In genomic region chr4:95193473-95193872, GRCm38 (mm10) we compare ENCODE assay signal across 12 mouse cellular contexts.
A peak's percentile ranks its signal among the peaks of the same experiment; 100 is the strongest.
DNase-seq lines count a peak whose midpoint lies in the region; ATAC-seq and TF ChIP-seq lines count a peak whose summit lies in the region.
"Had no signal": no experiment of that assay in that cellular context is flagged by ENCODE, and none has a peak within 500 bp of the region (broad histone marks: within the 10 kb centered on the region; RNA-seq: fewer than 3 reads in every experiment).

No protein-coding gene starts in this region.

- no peaks in the 10 kb centered on the region for H3K9me3 ChIP-seq in heart, embryonic 13.5 days
- no peaks in the 10 kb centered on the region for H3K9me3 ChIP-seq in lung, postnatal 0 days (ENCODE audit: low read length)
- H3K9me3 ChIP-seq in liver, embryonic 13.5 days (replicated peaks) = no peaks in the 10 kb centered on the region
- H3K9me3 ChIP-seq: liver, embryonic 15.5 days; megakaryocyte, embryonic 14.5 days had no signal

- H3K9ac ChIP-seq in heart, embryonic 13.5 days = 0 out of 2 replicates have a peak overlapping the region, but pooled peaks have one; percentile 3
- no peak overlapping the region for H3K9ac ChIP-seq in lung, postnatal 0 days (replicated peaks; ENCODE audit: low read depth)
- H3K9ac ChIP-seq in liver, embryonic 13.5 days = no peak overlapping the region
- H3K9ac ChIP-seq: liver, embryonic 15.5 days had no signal

- H3K36me3 ChIP-seq in heart, embryonic 13.5 days = no peaks in the 10 kb centered on the region
- no peaks in the 10 kb centered on the region for H3K36me3 ChIP-seq in lung, postnatal 0 days (ENCODE audit: insufficient read depth, low read length)
- H3K36me3 ChIP-seq in liver, embryonic 13.5 days = no peaks in the 10 kb centered on the region
- H3K36me3 ChIP-seq: liver, embryonic 15.5 days had no signal

- H3K27me3 ChIP-seq in heart, embryonic 13.5 days (replicated peaks) = no peaks in the 10 kb centered on the region
- H3K27me3 ChIP-seq in lung, postnatal 0 days (replicated peaks; ENCODE audit: insufficient read depth, low read length) = no peaks in the 10 kb centered on the region
- H3K27me3 ChIP-seq in liver, embryonic 13.5 days = no peaks in the 10 kb centered on the region
- H3K27me3 ChIP-seq: liver, embryonic 15.5 days; megakaryocyte, embryonic 14.5 days had no signal

- no peak for ATAC-seq in heart, embryonic 13.5 days (ENCODE audit: extremely low read depth, insufficient number of reproducible peaks, low FRiP score, low TSS enrichment)
- ATAC-seq in lung, postnatal 0 days = peak; percentile 27
- peak; percentile 33; the same call in 1 of the 2 replicates for ATAC-seq in liver, embryonic 13.5 days (ENCODE audit: low read depth)
- ATAC-seq: hindbrain, embryonic 16.5 days had no signal

- TF ChIP-seq EP300 in lung, postnatal 0 days (IDR thresholded peaks at IDR 0.05) = no peak

- no peak for TF ChIP-seq CTCF in lung, postnatal 0 days (IDR thresholded peaks at IDR 0.05)

- intact Hi-C loops in heart, postnatal 25 days (cut with DNase I) = no loop called here

- H3K27ac ChIP-seq in heart, embryonic 13.5 days (replicated peaks) = peak overlapping the region; percentile 45; the same call in 1 of the 2 replicates
- H3K27ac ChIP-seq in lung, postnatal 0 days (ENCODE audit: low read length) = peak overlapping the region; percentile 47; the same call in 1 of the 2 replicates
- H3K27ac ChIP-seq in liver, embryonic 13.5 days = peak overlapping the region; percentile 65
- H3K27ac ChIP-seq: layer of hippocampus, adult 2 months; liver, embryonic 15.5 days had no signal

- H3K4me2 ChIP-seq in heart, embryonic 13.5 days = peak overlapping the region; percentile 13
- H3K4me2 ChIP-seq in lung, postnatal 0 days (replicated peaks; ENCODE audit: low read depth, low read length) = no peak overlapping the region
- peak overlapping the region; percentile 29 for H3K4me2 ChIP-seq in liver, embryonic 13.5 days
- H3K4me2 ChIP-seq: liver, embryonic 15.5 days had no signal

- WGBS in heart, embryonic 13.5 days = 48% methylated on average over 4 of the region's 4 CpGs
- 72% methylated on average over 4 of the region's 4 CpGs for WGBS in lung, postnatal 0 days
- WGBS in liver, embryonic 13.5 days (ENCODE audit: insufficient replicate concordance) = 56% methylated on average over 4 of the region's 4 CpGs

- DNase-seq in heart, postnatal 25 days (ENCODE audit: low spot score) = no peak
- no peak for DNase-seq in lung, postnatal 0 days (ENCODE audit: low spot score)
- DNase-seq in lung, postnatal 4 days = no peak
- DNase-seq in liver, embryonic 13.5 days = no peak
- DNase-seq in MN1 (ENCODE audit: low spot score) = no peak
- no peak for DNase-seq in cerebellum, postnatal 36 days
- DNase-seq: cerebellum, adult 9-10 months had no signal

- H3K4me1 ChIP-seq in heart, embryonic 13.5 days = peaks cover 36% of the 10 kb centered on the region
- H3K4me1 ChIP-seq in lung, postnatal 0 days (ENCODE audit: insufficient read depth, low read depth, low read length) = 0 out of 2 replicates have a peak, but pooled peaks cover 7% of the 10 kb centered on the region
- H3K4me1 ChIP-seq in liver, embryonic 13.5 days (replicated peaks) = peaks cover 58% of the 10 kb centered on the region

- no peak overlapping the region for H3K4me3 ChIP-seq in heart, embryonic 13.5 days
- no peak overlapping the region for H3K4me3 ChIP-seq in lung, postnatal 0 days (ENCODE audit: low read depth, low read length)
- H3K4me3 ChIP-seq in liver, embryonic 13.5 days (replicated peaks) = no peak overlapping the region
- H3K4me3 ChIP-seq: layer of hippocampus, adult 2 months; liver, embryonic 15.5 days; megakaryocyte, embryonic 14.5 days had no signal
